Mouse (Mus musculus) midbrain, embryonic 11.5 days (tissue): Measurements from ENCODE around the gene Hnrnph3. TPM values are rescaled to one million over a fixed set of nuclear protein-coding genes. Genes with fewer than 3 reads are reported as not detected.
A peak's percentile ranks its signal among the peaks of the same experiment; 100 is the strongest.

ENCODE experiments used
- ATAC-seq: fragments of 200-750 bp; cut with Nextera tagmentation; 2 replicates; pipeline ENCODE4 v1.8.0; 2017; ENCODE audit warnings: moderate TSS enrichment, moderate library complexity; ENCODE audit not compliant: low FRiP score
- DNase-seq: peaks from one replicate; pipeline ENCODE4 v3.0.0; 2015; ENCODE audit warnings: low spot score; ENCODE audit errors: missing footprints
- H3K27ac ChIP-seq: fragments of 300-500 bp; sonication (generic); 2 replicates; pipeline ENCODE4 v1.5.1; 2014; ENCODE audit warnings: low read depth, low read length
- H3K27me3 ChIP-seq: fragments of 300-500 bp; sonication (generic); 2 replicates; pipeline ENCODE4 v1.6.1; 2014; ENCODE audit warnings: mild to moderate bottlenecking, low read length, moderate library complexity, mixed read lengths; ENCODE audit not compliant: control insufficient read depth, insufficient read depth
- H3K36me3 ChIP-seq: fragments of 300-500 bp; sonication (generic); 2 replicates; pipeline ENCODE4 v1.6.1; 2014; ENCODE audit warnings: mild to moderate bottlenecking, low read length, moderate library complexity, mixed read lengths; ENCODE audit not compliant: control insufficient read depth, insufficient read depth
- H3K4me1 ChIP-seq: fragments of 300-500 bp; sonication (generic); 2 replicates; pipeline ENCODE4 v1.6.1; 2014; ENCODE audit warnings: low read length; ENCODE audit not compliant: control insufficient read depth, insufficient read depth
- H3K4me2 ChIP-seq: fragments of 300-500 bp; sonication (generic); 2 replicates; pipeline ENCODE4 v1.6.1; 2014; ENCODE audit warnings: mild to moderate bottlenecking, moderate library complexity
- H3K4me3 ChIP-seq: fragments of 300-500 bp; sonication (generic); 2 replicates; pipeline ENCODE4 v1.5.1; 2014; ENCODE audit warnings: low read depth, low read length
- H3K9ac ChIP-seq: fragments of 300-500 bp; sonication (generic); 2 replicates; pipeline ENCODE4 v1.6.1; 2014; ENCODE audit warnings: low read length
- H3K9me3 ChIP-seq: fragments of 300-500 bp; sonication (generic); 2 replicates; pipeline ENCODE4 v1.6.1; 2016; ENCODE audit warnings: low read length; ENCODE audit not compliant: control insufficient read depth
- WGBS: fragments of 180-500 bp; shearing (Covaris S2); extraction: QIAGEN DNeasy Blood & Tissue Kit; methylation state at CpG from one replicate; pipeline ENCODE4 v1.1.7; 2014; 5-methylcytosine and 5-hydroxymethylcytosine counted together
- polyA plus RNA-seq: library from polyadenylated mRNA; unstranded; fragments of >200 nt; fragmentation: Nextera tagmentation; extraction: Ambion mirVana; gene quantifications from 2 replicates; pipeline ENCODE4 v1.2.1, GENCODE M21; 2014

The Hnrnph3 gene
- polyA plus RNA-seq, 1 experiment from 2014 or later: 174 TPM

DNA sequence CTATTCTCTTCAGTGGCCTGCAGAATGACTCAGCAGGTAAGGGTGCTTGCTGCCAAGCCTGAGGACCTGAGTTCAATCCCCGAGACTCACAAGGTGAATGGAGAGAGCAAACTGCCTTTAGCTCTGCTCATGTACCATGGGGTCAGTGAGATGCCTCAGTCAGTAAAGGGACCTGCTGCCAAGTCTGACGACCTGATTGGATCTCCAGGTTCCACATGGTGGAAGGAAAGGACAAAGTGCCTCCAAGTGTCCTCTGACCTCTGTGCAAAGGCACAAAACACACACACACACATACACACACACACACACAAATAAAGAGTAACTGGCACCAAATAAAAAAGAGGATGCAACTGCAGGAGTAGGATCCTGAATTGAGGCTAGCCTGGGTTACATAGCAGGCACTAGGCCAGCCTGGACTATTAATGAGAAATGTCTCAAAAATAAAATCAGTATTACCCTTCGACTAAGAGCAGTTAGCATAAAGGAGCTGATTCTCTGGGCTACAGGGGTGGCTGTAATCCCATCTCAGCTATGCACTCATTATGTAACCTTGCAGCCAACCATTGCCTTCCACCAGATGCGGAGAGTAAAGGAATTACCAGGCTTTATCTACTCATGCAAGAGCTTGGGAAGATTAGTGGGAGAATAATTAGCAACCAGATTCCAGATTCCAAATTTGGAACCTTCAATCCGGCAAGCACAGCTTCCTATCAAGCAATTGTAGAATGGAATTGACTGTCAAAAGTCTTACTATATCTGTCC lies 16.0 kb upstream of the Hnrnph3 start:
- H3K4me1 ChIP-seq: no peaks in the 10 kb centered on the region
- H3K36me3 ChIP-seq: no peaks in the 10 kb centered on the region
- no peak overlapping the region for H3K4me2 ChIP-seq
- H3K27ac ChIP-seq: no peak overlapping the region
- ATAC-seq (no peak), DNase-seq (peak; percentile 35)
- H3K9ac ChIP-seq: no peak overlapping the region
- no peaks in the 10 kb centered on the region for H3K9me3 ChIP-seq
- WGBS: 66% methylated on average over 5 of the region's 5 CpGs
- no peaks in the 10 kb centered on the region for H3K27me3 ChIP-seq
- no peak overlapping the region for H3K4me3 ChIP-seq

- no peak for ATAC-seq
- Histone ChIP-seq H3K4me2 (no peak overlapping the region), H3K27ac (no peak overlapping the region), H3K4me1 (no peaks in the 10 kb centered on the region), H3K36me3 (no peaks in the 10 kb centered on the region), H3K4me3 (no peak overlapping the region), H3K9ac (no peak overlapping the region), H3K27me3 (no peaks in the 10 kb centered on the region), H3K9me3 (no peaks in the 10 kb centered on the region)
- WGBS: 82% methylated on average over 14 of the region's 14 CpGs
- peak; percentile 10 for DNase-seq
Observed at GRCm38 (mm10) chr10:63038571-63039320, 14.7 kb upstream of the Hnrnph3 start.

GRCm38 (mm10) chr10:63032956-63033355 lies 8.9 kb upstream of the Hnrnph3 start:
- H3K27ac ChIP-seq: no peak overlapping the region
- no peak overlapping the region for H3K4me3 ChIP-seq
- H3K4me2 ChIP-seq: no peak overlapping the region
- no peaks in the 10 kb centered on the region for H3K9me3 ChIP-seq
- no peak overlapping the region for H3K9ac ChIP-seq
- no peak for DNase-seq
- WGBS: 84% methylated on average over 3 of the region's 3 CpGs
- H3K36me3 ChIP-seq: no peaks in the 10 kb centered on the region
- ATAC-seq: no peak
- H3K27me3 ChIP-seq: no peaks in the 10 kb centered on the region
- peaks cover 3% of the 10 kb centered on the region; the same call in 1 of the 2 replicates for H3K4me1 ChIP-seq

- Histone ChIP-seq H3K27ac (no peak overlapping the region), H3K9ac (no peak overlapping the region), H3K4me2 (no peak overlapping the region), H3K4me3 (no peak overlapping the region), H3K27me3 (no peaks in the 10 kb centered on the region), H3K9me3 (no peaks in the 10 kb centered on the region), H3K36me3 (no peaks in the 10 kb centered on the region), H3K4me1 (peaks cover 4% of the 10 kb centered on the region)
- DNase-seq: peak; percentile 14
- ATAC-seq: no peak
- WGBS: 81% methylated on average over 3 of the region's 3 CpGs
Observed at GRCm38 (mm10) chr10:63032267-63032666, 8.2 kb upstream of the Hnrnph3 start.

DNA sequence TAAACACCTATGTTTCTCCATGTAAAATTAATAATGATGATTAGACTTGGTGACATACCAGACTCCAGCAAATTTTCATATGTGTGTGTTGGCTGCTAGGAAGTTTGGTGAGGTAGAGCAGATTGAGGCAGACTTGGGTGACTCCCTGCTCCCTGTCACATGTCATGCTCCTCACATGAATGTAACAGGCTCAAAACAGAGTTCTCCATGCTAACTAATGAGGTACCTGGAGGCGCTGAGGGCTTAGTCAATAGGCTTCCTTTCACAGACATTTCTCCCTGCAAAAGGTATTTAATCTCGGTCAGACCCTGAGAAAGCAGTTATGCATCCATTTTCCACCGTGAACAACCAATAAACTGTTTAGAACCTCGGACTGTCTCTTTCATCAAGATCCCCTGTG lies 4.4 kb upstream of the Hnrnph3 start:
- Histone ChIP-seq H3K36me3 (no peaks in the 10 kb centered on the region), H3K4me3 (no peak overlapping the region), H3K9ac (no peak overlapping the region), H3K4me1 (peaks cover 24% of the 10 kb centered on the region), H3K27me3 (no peaks in the 10 kb centered on the region), H3K9me3 (no peaks in the 10 kb centered on the region), H3K27ac (no peak overlapping the region), H3K4me2 (no peak overlapping the region)
- 60% methylated on average over 4 of the region's 4 CpGs for WGBS
- peak; percentile 81 for DNase-seq
- ATAC-seq: no peak

DNA sequence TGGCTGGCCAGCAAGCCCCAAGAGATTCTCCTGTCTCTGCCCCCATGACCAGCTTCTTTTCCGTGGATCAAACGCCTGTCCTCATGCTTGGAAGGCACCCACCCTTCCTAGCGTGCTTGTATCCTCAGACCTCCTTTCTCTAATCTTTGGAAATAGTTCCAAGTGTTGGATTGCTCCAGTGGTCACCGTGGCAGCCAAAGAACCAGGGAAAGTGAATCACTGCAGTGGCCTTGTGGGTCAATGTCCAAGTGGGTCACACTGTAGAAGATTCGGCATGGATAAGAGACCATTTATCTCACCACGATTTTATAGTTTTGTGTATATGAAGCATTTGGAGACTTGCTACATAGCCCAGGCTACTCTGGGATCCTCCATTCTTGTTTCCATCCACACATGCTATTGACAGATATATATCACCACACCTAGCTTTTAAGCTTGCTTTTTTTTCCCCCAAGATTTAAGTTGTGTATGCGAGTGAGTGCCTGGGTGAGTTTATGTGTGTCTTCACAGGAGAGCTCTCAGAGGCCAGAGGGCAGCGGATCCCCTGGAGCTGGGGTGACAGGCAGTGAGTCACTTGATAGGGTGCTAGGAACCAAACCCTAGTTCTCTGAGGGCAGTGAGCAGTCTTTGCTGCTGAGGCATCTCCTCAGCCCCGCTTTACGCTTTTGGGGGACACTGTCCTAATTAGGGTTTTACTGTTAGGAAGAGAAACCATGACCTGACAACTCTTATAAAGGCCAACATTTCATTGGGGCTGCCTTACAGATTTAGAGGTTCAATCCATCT lies 3.6 kb upstream of the Hnrnph3 start:
- H3K27ac ChIP-seq: peak overlapping the region; percentile 100
- peaks cover 24% of the 10 kb centered on the region for H3K4me1 ChIP-seq
- H3K27me3 ChIP-seq: no peaks in the 10 kb centered on the region
- H3K36me3 ChIP-seq: no peaks in the 10 kb centered on the region
- H3K4me2 ChIP-seq: no peak overlapping the region; the same call in 1 of the 2 replicates
- DNase-seq (peak; percentile 61), ATAC-seq (no peak)
- WGBS: 83% methylated on average over 10 of the region's 10 CpGs
- H3K9me3 ChIP-seq: no peaks in the 10 kb centered on the region
- no peak overlapping the region for H3K4me3 ChIP-seq
- no peak overlapping the region for H3K9ac ChIP-seq

DNA sequence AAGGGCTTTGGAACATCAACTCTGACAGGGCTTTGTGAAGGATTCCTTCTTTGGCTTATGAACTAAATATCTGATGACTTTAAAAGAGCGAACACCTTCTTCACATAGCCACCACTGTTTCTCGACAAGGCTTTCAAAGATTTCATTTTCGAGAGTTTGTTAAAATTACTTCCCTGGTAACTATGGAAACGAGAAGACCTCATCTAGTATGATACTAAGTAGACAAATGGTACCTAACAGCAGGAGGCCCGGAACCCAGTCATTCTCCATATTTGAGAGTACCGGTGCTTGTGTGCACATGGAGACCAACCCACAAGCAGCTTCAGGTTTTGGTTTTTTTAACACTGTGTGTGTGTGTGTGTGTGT lies 2.8 kb upstream of the Hnrnph3 start:
- no peaks in the 10 kb centered on the region for H3K9me3 ChIP-seq
- 31% methylated on average over 6 of the region's 6 CpGs for WGBS
- H3K4me2 ChIP-seq: peak overlapping the region; percentile 35
- no peaks in the 10 kb centered on the region for H3K36me3 ChIP-seq
- peak overlapping the region; percentile 100 for H3K27ac ChIP-seq
- peaks cover 27% of the 10 kb centered on the region for H3K4me1 ChIP-seq
- DNase-seq (peak; percentile 94), ATAC-seq (no peak)
- H3K4me3 ChIP-seq: no peak overlapping the region
- peak overlapping the region; percentile 35 for H3K9ac ChIP-seq
- no peaks in the 10 kb centered on the region for H3K27me3 ChIP-seq

GRCm38 (mm10) chr10:63026156-63026794 lies 2.3 kb upstream of the Hnrnph3 start:
- peaks cover 32% of the 10 kb centered on the region for H3K4me1 ChIP-seq

More at GRCm38 (mm10) chr10:63026156-63026794, 2.3 kb upstream of the Hnrnph3 start:
- peak; percentile 94 for DNase-seq
- Histone ChIP-seq H3K9ac (peak overlapping the region; percentile 35), H3K36me3 (no peaks in the 10 kb centered on the region), H3K9me3 (no peaks in the 10 kb centered on the region), H3K4me3 (no peak overlapping the region; the same call in 1 of the 2 replicates), H3K4me2 (peak overlapping the region; percentile 74), H3K27me3 (no peaks in the 10 kb centered on the region), H3K27ac (peak overlapping the region; percentile 100)
- ATAC-seq: peak; percentile 17
- WGBS: 5% methylated on average over 8 of the region's 8 CpGs
